10 mouse cellular contexts compared by ENCODE assay signal in the genomic region with DNA sequence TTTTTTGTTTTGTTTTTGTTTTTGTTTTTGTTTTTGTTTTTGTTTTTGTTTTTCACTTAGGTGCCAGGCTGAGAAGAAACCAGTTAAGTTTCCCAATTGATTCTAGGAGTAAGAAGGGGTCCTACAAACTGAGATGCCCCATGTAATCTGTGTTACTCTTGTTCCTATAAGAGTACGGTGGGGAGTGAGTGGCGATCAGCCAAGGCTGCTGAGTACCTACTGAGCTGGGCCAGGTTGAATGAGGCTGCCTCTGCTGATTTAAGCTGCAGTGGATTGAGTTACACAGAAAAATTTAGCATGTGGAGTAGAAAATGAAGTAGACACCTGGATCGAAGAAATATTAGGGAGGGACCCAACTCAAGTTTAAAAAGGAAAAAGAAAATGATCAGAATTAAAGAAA.
"Had no signal": no experiment of that assay in that cellular context is flagged by ENCODE, and none has a peak within 500 bp of the region (broad histone marks: within the 10 kb centered on the region; RNA-seq: fewer than 3 reads in every experiment).

No protein-coding gene starts in this region.

- DNase-seq: lung, adult 2 months; lung, postnatal 14 days; lung, postnatal 36 days; right cerebral cortex, postnatal 14 days; thymus, adult 2 months; thymus, postnatal 25 days; thymus, postnatal 4 days had no signal

- ATAC-seq: lung, postnatal 0 days; midbrain, embryonic 13.5 days; midbrain, embryonic 15.5 days had no signal
